Mouse (Mus musculus) heart, postnatal 0 days (tissue): ENCODE results near the gene Ubash3a. TPM values are rescaled to one million over a fixed set of nuclear protein-coding genes. Genes with fewer than 3 reads are reported as not detected.
A peak's percentile ranks its signal among the peaks of the same experiment; 100 is the strongest.

ENCODE experiments used
- ATAC-seq: fragments of 200-750 bp; cut with Nextera tagmentation; 2 replicates; pipeline ENCODE4 v1.8.0; 2017; ENCODE audit warnings: low read depth, moderate number of reproducible peaks, moderate library complexity; ENCODE audit not compliant: insufficient read depth
- DNase-seq: peaks from one replicate; pipeline ENCODE4 v3.0.0-alpha.2; 2016; ENCODE audit warnings: low spot score
- H3K27ac ChIP-seq: fragments of 300-500 bp; sonication (generic); 2 replicates; pipeline ENCODE4 v1.5.1; 2014; ENCODE audit warnings: low read depth, mild to moderate bottlenecking
- H3K27me3 ChIP-seq: fragments of 300-500 bp; sonication (generic); 2 replicates; pipeline ENCODE4 v1.6.1; 2014; ENCODE audit warnings: low read length, mixed read lengths; ENCODE audit not compliant: control insufficient read depth, insufficient read depth
- H3K36me3 ChIP-seq: fragments of 300-500 bp; sonication (generic); replicated peaks from 2 replicates; pipeline ENCODE4 v1.6.1; 2014; ENCODE audit warnings: low read length, mixed read lengths; ENCODE audit not compliant: control insufficient read depth, insufficient read depth
- H3K4me1 ChIP-seq: fragments of 300-500 bp; sonication (generic); 2 replicates; pipeline ENCODE4 v1.6.1; 2014; ENCODE audit warnings: antibody characterized with exemption; ENCODE audit not compliant: control insufficient read depth, insufficient read depth
- H3K4me2 ChIP-seq: fragments of 300-500 bp; sonication (generic); 2 replicates; pipeline ENCODE4 v1.6.1; 2014; ENCODE audit warnings: low read depth, mild to moderate bottlenecking, low read length, moderate library complexity
- H3K4me3 ChIP-seq: fragments of 300-500 bp; sonication (generic); 2 replicates; pipeline ENCODE4 v1.5.1; 2014; ENCODE audit warnings: low read depth, low read length
- H3K9ac ChIP-seq: fragments of 300-500 bp; sonication (generic); replicated peaks from 2 replicates; pipeline ENCODE4 v1.6.1; 2014; ENCODE audit warnings: low read depth, low read length, mixed read lengths
- H3K9me3 ChIP-seq: fragments of 300-500 bp; sonication (generic); replicated peaks from 2 replicates; pipeline ENCODE4 v1.6.1; 2016; ENCODE audit warnings: low read length; ENCODE audit not compliant: control insufficient read depth
- CTCF ChIP-seq: IDR thresholded peaks from 2 replicates; pipeline ENCODE4 v1.5.1; 2016; ENCODE audit warnings: antibody characterized with exemption, control low read depth, low read depth
- EP300 ChIP-seq: IDR thresholded peaks from 2 replicates; pipeline ENCODE4 v1.6.1; 2016; ENCODE audit warnings: antibody characterized with exemption, low read depth
- WGBS: fragments of 180-500 bp; shearing (Covaris S2); extraction: QIAGEN DNeasy Blood & Tissue Kit; methylation state at CpG from one replicate; pipeline ENCODE4 v1.1.7; 2014; 5-methylcytosine and 5-hydroxymethylcytosine counted together
- polyA plus RNA-seq: library from polyadenylated mRNA; unstranded; fragments of >200 nt; fragmentation: Nextera tagmentation; extraction: Ambion mirVana; gene quantifications from 2 replicates; pipeline ENCODE4 v1.2.1, GENCODE M21; 2015
- total RNA-seq: library from RNA; depleted of rRNA; stranded (reverse); fragments of >200 nt; gene quantifications from 2 replicates; pipeline ENCODE4 v1.2.3, GENCODE M21; 2014; ENCODE audit warnings: low replicate concordance

Ubash3a gene
- total and polyA plus RNA-seq, 2 experiments from 2014 or later = 0.20 TPM; not detected in 1

- 37% methylated on average over 7 of the region's 7 CpGs for WGBS
- H3K27ac ChIP-seq = no peak overlapping the region
- H3K9ac ChIP-seq = no peak overlapping the region
- DNase-seq (no peak), ATAC-seq (no peak)
- no peak overlapping the region for H3K4me2 ChIP-seq
- no peaks in the 10 kb centered on the region for H3K36me3 ChIP-seq
- no peaks in the 10 kb centered on the region for H3K27me3 ChIP-seq
- H3K9me3 ChIP-seq = no peaks in the 10 kb centered on the region
- no peaks in the 10 kb centered on the region for H3K4me1 ChIP-seq
- TF ChIP-seq CTCF = peak; percentile 34
- no peak for TF ChIP-seq EP300
- no peak overlapping the region for H3K4me3 ChIP-seq
These were observed 63.6 kb downstream of the Ubash3a start for GRCm38 (mm10) chr17:31271136-31271851.

GRCm38 (mm10) chr17:31272416-31273165, 64.9 kb downstream of the Ubash3a start:
- H3K27me3 ChIP-seq = no peaks in the 10 kb centered on the region
- no peak for ATAC-seq
- no peak for TF ChIP-seq EP300
- no peak for TF ChIP-seq CTCF
- no peaks in the 10 kb centered on the region for H3K36me3 ChIP-seq
- H3K4me3 ChIP-seq = no peak overlapping the region
- H3K4me2 ChIP-seq = no peak overlapping the region
- 78% methylated on average over 9 of the region's 9 CpGs for WGBS
- H3K9me3 ChIP-seq = no peaks in the 10 kb centered on the region
- no peak for DNase-seq
- no peak overlapping the region for H3K9ac ChIP-seq
- H3K27ac ChIP-seq = no peak overlapping the region
- no peaks in the 10 kb centered on the region for H3K4me1 ChIP-seq

- 84% methylated on average over 8 of the region's 8 CpGs for WGBS
- Histone ChIP-seq H3K27me3 (no peaks in the 10 kb centered on the region), H3K4me3 (no peak overlapping the region), H3K4me1 (no peaks in the 10 kb centered on the region), H3K9ac (no peak overlapping the region), H3K27ac (no peak overlapping the region), H3K36me3 (no peaks in the 10 kb centered on the region), H3K9me3 (no peaks in the 10 kb centered on the region), H3K4me2 (no peak overlapping the region)
- TF ChIP-seq CTCF = no peak
- no peak for TF ChIP-seq EP300
- DNase-seq = no peak
- no peak for ATAC-seq
These were observed 66.0 kb downstream of the Ubash3a start for GRCm38 (mm10) chr17:31273631-31274030.

GRCm38 (mm10) chr17:31275181-31275580, 67.5 kb downstream of the Ubash3a start:
- Histone ChIP-seq H3K9ac (no peak overlapping the region), H3K4me2 (no peak overlapping the region), H3K4me1 (no peaks in the 10 kb centered on the region), H3K27ac (no peak overlapping the region), H3K9me3 (no peaks in the 10 kb centered on the region), H3K27me3 (no peaks in the 10 kb centered on the region), H3K36me3 (no peaks in the 10 kb centered on the region), H3K4me3 (no peak overlapping the region)
- TF ChIP-seq EP300 (no peak), CTCF (no peak)
- ATAC-seq (no peak), DNase-seq (no peak)
- WGBS = 77% methylated on average over 6 of the region's 6 CpGs

- no peak for TF ChIP-seq CTCF
- TF ChIP-seq EP300 = no peak
- H3K4me1 ChIP-seq = no peaks in the 10 kb centered on the region
- H3K27me3 ChIP-seq = no peaks in the 10 kb centered on the region
- no peak; the same call in 1 of the 2 replicates for ATAC-seq
- H3K4me2 ChIP-seq = peak overlapping the region; percentile 71
- no peak for DNase-seq
- H3K27ac ChIP-seq = no peak overlapping the region
- no peak overlapping the region for H3K9ac ChIP-seq
- no peaks in the 10 kb centered on the region for H3K36me3 ChIP-seq
- peak overlapping the region; percentile 47 for H3K4me3 ChIP-seq
- H3K9me3 ChIP-seq = no peaks in the 10 kb centered on the region
- WGBS = 33% methylated on average over 9 of the region's 9 CpGs
These were observed 68.7 kb downstream of the Ubash3a start for GRCm38 (mm10) chr17:31276207-31276921.
